10 mouse cellular contexts compared by ENCODE assay signal in the genomic region with DNA sequence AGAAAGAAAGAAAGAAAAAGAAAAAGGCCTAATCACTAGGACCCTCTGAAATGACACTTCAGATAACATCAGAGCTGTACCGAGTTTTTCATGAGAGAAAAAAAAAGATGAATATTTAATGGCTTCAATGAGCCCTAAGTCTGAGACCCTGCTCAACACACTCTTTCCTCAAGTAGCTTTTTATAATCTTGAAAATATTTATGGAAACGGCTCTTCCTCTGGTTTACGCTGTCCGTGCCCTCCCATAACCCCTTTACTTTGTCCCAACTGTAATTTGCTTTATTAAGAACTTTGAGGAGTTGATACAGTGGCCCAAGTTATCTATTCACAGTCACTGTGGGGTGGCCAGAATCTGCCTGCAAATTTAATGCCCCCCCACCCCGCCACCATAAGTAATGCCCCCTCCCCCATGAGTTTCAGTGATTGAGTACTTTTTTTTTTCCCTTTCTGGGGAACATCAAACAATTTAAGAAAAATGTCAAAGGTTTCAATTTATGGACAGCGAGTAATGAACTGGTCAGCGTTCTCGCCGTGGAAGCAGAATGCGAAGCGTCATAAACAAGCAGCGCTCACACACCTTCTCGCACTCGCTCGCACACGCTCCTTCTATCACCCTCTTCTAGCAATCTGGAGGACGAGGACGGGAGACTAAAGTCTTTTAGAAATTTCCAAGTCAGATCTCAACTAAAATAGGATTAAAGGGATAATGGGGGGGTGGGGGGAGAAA.
DNase-seq lines count a peak whose midpoint lies in the region; ATAC-seq and TF ChIP-seq lines count a peak whose summit lies in the region.
"Had no signal": no experiment of that assay in that cellular context is flagged by ENCODE, and none has a peak within 500 bp of the region (broad histone marks: within the 10 kb centered on the region; RNA-seq: fewer than 3 reads in every experiment).

No protein-coding gene starts in this region.

- H3K4me1 ChIP-seq in kidney, postnatal 0 days (replicated peaks; ENCODE audit: insufficient read depth, low read length), result no peaks in the 10 kb centered on the region
- H3K4me1 ChIP-seq in embryonic facial prominence, embryonic 15.5 days, result peaks cover 30% of the 10 kb centered on the region
- peaks cover 5% of the 10 kb centered on the region; the same call in 1 of the 2 replicates for H3K4me1 ChIP-seq in hindbrain, embryonic 15.5 days (replicated peaks)
- H3K4me1 ChIP-seq in midbrain, embryonic 14.5 days (ENCODE audit: control insufficient read depth, insufficient read depth, low read length), result no peaks in the 10 kb centered on the region

- H3K27ac ChIP-seq in kidney, postnatal 0 days, result peak overlapping the region; percentile 31
- H3K27ac ChIP-seq in embryonic facial prominence, embryonic 15.5 days (replicated peaks), result peak overlapping the region; percentile 66
- no peak overlapping the region for H3K27ac ChIP-seq in hindbrain, embryonic 15.5 days (replicated peaks)
- no peak overlapping the region for H3K27ac ChIP-seq in midbrain, embryonic 14.5 days (replicated peaks; ENCODE audit: low read depth, low read length)

- H3K9ac ChIP-seq in kidney, postnatal 0 days (ENCODE audit: low read depth, low read length), result no peak overlapping the region
- no peak overlapping the region; the same call in 1 of the 2 replicates for H3K9ac ChIP-seq in embryonic facial prominence, embryonic 15.5 days
- no peak overlapping the region for H3K9ac ChIP-seq in hindbrain, embryonic 15.5 days
- H3K9ac ChIP-seq in midbrain, embryonic 14.5 days (replicated peaks; ENCODE audit: low read length), result no peak overlapping the region

- H3K36me3 ChIP-seq in kidney, postnatal 0 days (ENCODE audit: insufficient read depth, low read length), result no peaks in the 10 kb centered on the region
- H3K36me3 ChIP-seq in embryonic facial prominence, embryonic 15.5 days, result no peaks in the 10 kb centered on the region
- no peaks in the 10 kb centered on the region for H3K36me3 ChIP-seq in hindbrain, embryonic 15.5 days
- H3K36me3 ChIP-seq in midbrain, embryonic 14.5 days (ENCODE audit: control insufficient read depth, insufficient read depth, low read length), result no peaks in the 10 kb centered on the region

- ATAC-seq in kidney, postnatal 0 days (replicated peaks; ENCODE audit: low FRiP score, low read depth), result no peak
- no peak for ATAC-seq in embryonic facial prominence, embryonic 15.5 days (ENCODE audit: insufficient number of reproducible peaks, low FRiP score, low TSS enrichment, low read depth)
- no peak for ATAC-seq in hindbrain, embryonic 15.5 days (ENCODE audit: low FRiP score, low read depth)
- ATAC-seq in midbrain, embryonic 14.5 days (ENCODE audit: low FRiP score, low TSS enrichment), result no peak
- ATAC-seq in megakaryocyte progenitor cell, adult 5-6 weeks (replicated peaks; ENCODE audit: poor library complexity), result no peak

- 10% methylated on average over 18 of the region's 18 CpGs for WGBS in kidney, postnatal 0 days
- WGBS in embryonic facial prominence, embryonic 15.5 days, result 13% methylated on average over 18 of the region's 18 CpGs
- 9% methylated on average over 18 of the region's 18 CpGs for WGBS in hindbrain, embryonic 15.5 days
- 11% methylated on average over 18 of the region's 18 CpGs for WGBS in midbrain, embryonic 14.5 days

- H3K27me3 ChIP-seq in kidney, postnatal 0 days (ENCODE audit: insufficient read depth, low read length), result peaks cover 21% of the 10 kb centered on the region
- peaks cover 10% of the 10 kb centered on the region for H3K27me3 ChIP-seq in embryonic facial prominence, embryonic 15.5 days
- H3K27me3 ChIP-seq in hindbrain, embryonic 15.5 days, result peaks cover 54% of the 10 kb centered on the region
- peaks cover 48% of the 10 kb centered on the region for H3K27me3 ChIP-seq in midbrain, embryonic 14.5 days (ENCODE audit: control insufficient read depth, insufficient read depth, low read length)

- H3K9me3 ChIP-seq in kidney, postnatal 0 days (replicated peaks; ENCODE audit: low read length), result no peaks in the 10 kb centered on the region
- no peaks in the 10 kb centered on the region for H3K9me3 ChIP-seq in embryonic facial prominence, embryonic 15.5 days (replicated peaks)
- no peaks in the 10 kb centered on the region for H3K9me3 ChIP-seq in hindbrain, embryonic 15.5 days
- H3K9me3 ChIP-seq in midbrain, embryonic 14.5 days (ENCODE audit: control insufficient read depth, low read length), result no peaks in the 10 kb centered on the region

- no peak for DNase-seq in kidney, postnatal 0 days (ENCODE audit: low spot score)
- no peak for DNase-seq in kidney, adult 18-20 months
- DNase-seq in midbrain, embryonic 14.5 days, result peak; percentile 26
- DNase-seq in right cerebral cortex, postnatal 4 days, result no peak
- no peak for DNase-seq in thymus, postnatal 4 days
- DNase-seq: cerebellum, adult 9-10 months; right cerebral cortex, postnatal 14 days had no signal

- no peak for TF ChIP-seq CTCF in kidney, postnatal 0 days (IDR thresholded peaks at IDR 0.05; ENCODE audit: low read depth)

- peak overlapping the region; percentile 18 for H3K4me3 ChIP-seq in kidney, postnatal 0 days (replicated peaks; ENCODE audit: low read depth, low read length)
- peak overlapping the region; percentile 39 for H3K4me3 ChIP-seq in embryonic facial prominence, embryonic 15.5 days (replicated peaks)
- H3K4me3 ChIP-seq in hindbrain, embryonic 15.5 days, result 0 out of 2 replicates have a peak overlapping the region, but pooled peaks have one; percentile 1
- no peak overlapping the region for H3K4me3 ChIP-seq in midbrain, embryonic 14.5 days (replicated peaks; ENCODE audit: low read depth, low read length)

- peak overlapping the region; percentile 55 for H3K4me2 ChIP-seq in kidney, postnatal 0 days (ENCODE audit: low read length)
- H3K4me2 ChIP-seq in embryonic facial prominence, embryonic 15.5 days (replicated peaks), result peak overlapping the region; percentile 57
- peak overlapping the region; percentile 37 for H3K4me2 ChIP-seq in hindbrain, embryonic 15.5 days
- peak overlapping the region; percentile 34 for H3K4me2 ChIP-seq in midbrain, embryonic 14.5 days (ENCODE audit: low read length)

Comparison
In these comparisons a context has a peak if more than half of its experiments do, and no peak if none do; other contexts are left out.
1. H3K27ac ChIP-seq: peak in kidney, postnatal 0 days (single experiment) and embryonic facial prominence, embryonic 15.5 days (single experiment); none in hindbrain, embryonic 15.5 days (single experiment) and midbrain, embryonic 14.5 days (single experiment).
2. Peak in every context shown above with its lines, with median percentiles within 50 percentile points of each other: H3K4me2 ChIP-seq.